Mouse (Mus musculus): Measurements from ENCODE around the gene Sis. TPM values are rescaled to one million over a fixed set of nuclear protein-coding genes. Genes with fewer than 3 reads are reported as not detected.

Gene Sis
- polyA plus RNA-seq, 1 experiment from 2014 or later = not detected

GRCm38 (mm10) chr3:72858738-72859137 is 108.9 kb downstream of the Sis start:
- Histone ChIP-seq H3K9ac (replicated peaks; ENCODE audit: low read length) (no peak overlapping the region), H3K4me3 (replicated peaks; ENCODE audit: low read depth, low read length) (no peak overlapping the region), H3K4me1 (ENCODE audit: control insufficient read depth, insufficient read depth, low read length) (no peaks in the 10 kb centered on the region), H3K36me3 (ENCODE audit: control insufficient read depth, insufficient read depth, low read length) (no peaks in the 10 kb centered on the region), H3K27ac (replicated peaks; ENCODE audit: low read depth, low read length) (no peak overlapping the region), H3K27me3 (ENCODE audit: control insufficient read depth, insufficient read depth, low read length) (no peaks in the 10 kb centered on the region), H3K4me2 (ENCODE audit: low read length) (no peak overlapping the region), H3K9me3 (ENCODE audit: control insufficient read depth, low read length) (no peaks in the 10 kb centered on the region)
- WGBS = 81% methylated on average over 3 of the region's 3 CpGs
- DNase-seq (no peak), ATAC-seq (ENCODE audit: low FRiP score, low TSS enrichment) (no peak)

GRCm38 (mm10) chr3:72855405-72855804 is 112.3 kb downstream of the Sis start:
- no peaks in the 10 kb centered on the region for H3K4me1 ChIP-seq (ENCODE audit: control insufficient read depth, insufficient read depth, low read length)

DNA sequence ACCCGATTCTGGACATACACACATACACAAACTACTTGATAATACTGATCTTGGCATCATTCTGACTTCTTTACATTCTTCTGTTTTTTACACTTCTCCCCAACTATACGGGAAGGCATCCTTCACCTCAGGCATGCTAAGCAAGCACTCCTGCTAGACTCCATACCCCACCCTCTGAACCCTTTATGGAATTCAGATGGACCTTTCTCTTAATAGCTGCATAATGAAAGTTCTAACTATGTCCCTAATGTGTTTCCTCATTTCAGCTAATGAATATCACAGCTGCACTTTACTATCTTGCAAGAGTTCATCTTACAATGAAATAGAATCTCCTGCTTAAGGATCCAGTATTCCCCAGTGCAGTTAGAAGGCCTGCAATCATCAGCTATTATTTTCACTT is 127.0 kb downstream of the Sis start:
- H3K9me3 ChIP-seq (ENCODE audit: control insufficient read depth, low read length) = no peaks in the 10 kb centered on the region
- no peaks in the 10 kb centered on the region for H3K4me1 ChIP-seq (ENCODE audit: control insufficient read depth, insufficient read depth, low read length)
- no peaks in the 10 kb centered on the region for H3K36me3 ChIP-seq (ENCODE audit: control insufficient read depth, insufficient read depth, low read length)
- no peak overlapping the region for H3K4me3 ChIP-seq (replicated peaks; ENCODE audit: low read depth, low read length)
- ATAC-seq (ENCODE audit: low FRiP score, low TSS enrichment) = no peak
- H3K27ac ChIP-seq (replicated peaks; ENCODE audit: low read depth, low read length) = no peak overlapping the region
- DNase-seq = no peak
- H3K9ac ChIP-seq (replicated peaks; ENCODE audit: low read length) = no peak overlapping the region
- 78% methylated on average over 2 of the region's 2 CpGs for WGBS
- no peaks in the 10 kb centered on the region for H3K27me3 ChIP-seq (ENCODE audit: control insufficient read depth, insufficient read depth, low read length)
- H3K4me2 ChIP-seq (ENCODE audit: low read length) = no peak overlapping the region

More at GRCm38 (mm10) chr3:72855405-72855804, 112.3 kb downstream of the Sis start:
- Histone ChIP-seq H3K4me3 (replicated peaks; ENCODE audit: low read depth, low read length) (no peak overlapping the region), H3K4me2 (ENCODE audit: low read length) (no peak overlapping the region), H3K36me3 (ENCODE audit: control insufficient read depth, insufficient read depth, low read length) (no peaks in the 10 kb centered on the region), H3K27ac (replicated peaks; ENCODE audit: low read depth, low read length) (no peak overlapping the region), H3K27me3 (ENCODE audit: control insufficient read depth, insufficient read depth, low read length) (no peaks in the 10 kb centered on the region), H3K9me3 (ENCODE audit: control insufficient read depth, low read length) (no peaks in the 10 kb centered on the region), H3K9ac (replicated peaks; ENCODE audit: low read length) (no peak overlapping the region)
- DNase-seq (no peak), ATAC-seq (ENCODE audit: low FRiP score, low TSS enrichment) (no peak)
- WGBS = 89% methylated on average over 1 of the region's 1 CpGs

Other genes with a start within 250 kb of the Sis start
- gene Slitrk3, start 89.9 kb upstream of the Sis start, polyA plus RNA-seq (2014; fragmentation: Nextera tagmentation; extraction: Ambion mirVana) = 9.6 and 11.5 TPM in 2 replicates

Data from midbrain, embryonic 14.5 days (tissue).